Mouse (Mus musculus): ENCODE measurements around the gene S1pr2. TPM values are rescaled to one million over a fixed set of nuclear protein-coding genes. Genes with fewer than 3 reads are reported as not detected.

Gene S1pr2
- polyA plus RNA-seq, 1 experiment from 2014 or later, result 9.5 TPM

- no peak for ATAC-seq
- Histone ChIP-seq H3K4me2 (replicated peaks) (no peak overlapping the region), H3K9me3 (no peaks in the 10 kb centered on the region), H3K4me3 (replicated peaks) (no peak overlapping the region), H3K4me1 (replicated peaks) (peaks cover 6% of the 10 kb centered on the region; the same call in 1 of the 2 replicates), H3K27me3 (no peaks in the 10 kb centered on the region), H3K9ac (replicated peaks) (no peak overlapping the region), H3K36me3 (no peaks in the 10 kb centered on the region), H3K27ac (no peak overlapping the region)
- 68% methylated on average over 3 of the region's 3 CpGs for whole genome bisulfite sequencing
Observed at GRCm38 (mm10) chr9:20995069-20995468, 18.5 kb upstream of the S1pr2 start.

- Histone ChIP-seq H3K4me2 (replicated peaks) (no peak overlapping the region), H3K9ac (replicated peaks) (no peak overlapping the region), H3K36me3 (no peaks in the 10 kb centered on the region), H3K4me3 (replicated peaks) (no peak overlapping the region), H3K27ac (no peak overlapping the region), H3K27me3 (no peaks in the 10 kb centered on the region; the same call in 1 of the 2 replicates), H3K4me1 (replicated peaks) (peaks cover 6% of the 10 kb centered on the region; the same call in 1 of the 2 replicates), H3K9me3 (no peaks in the 10 kb centered on the region)
- no peak for ATAC-seq
- WGBS, result 61% methylated on average over 5 of the region's 5 CpGs
Observed at GRCm38 (mm10) chr9:20993165-20993898, 16.8 kb upstream of the S1pr2 start.

- ATAC-seq, result no peak
- Histone ChIP-seq H3K4me1 (replicated peaks) (peaks cover 6% of the 10 kb centered on the region; the same call in 1 of the 2 replicates), H3K4me3 (replicated peaks) (no peak overlapping the region), H3K9ac (replicated peaks) (no peak overlapping the region), H3K9me3 (no peaks in the 10 kb centered on the region), H3K27me3 (peaks cover 7% of the 10 kb centered on the region; the same call in 1 of the 2 replicates), H3K27ac (no peak overlapping the region), H3K4me2 (replicated peaks) (no peak overlapping the region), H3K36me3 (no peaks in the 10 kb centered on the region)
- 94% methylated on average over 4 of the region's 4 CpGs for WGBS
Observed at GRCm38 (mm10) chr9:20991587-20991986, 15.0 kb upstream of the S1pr2 start.

- ATAC-seq, result no peak
- Histone ChIP-seq H3K36me3 (no peaks in the 10 kb centered on the region), H3K4me3 (replicated peaks) (no peak overlapping the region), H3K9me3 (no peaks in the 10 kb centered on the region), H3K4me1 (replicated peaks) (peaks cover 6% of the 10 kb centered on the region; the same call in 1 of the 2 replicates), H3K9ac (replicated peaks) (0 out of 2 replicates have a peak overlapping the region, but pooled peaks have one; percentile 4), H3K4me2 (replicated peaks) (peak overlapping the region; percentile 26), H3K27me3 (peaks cover 7% of the 10 kb centered on the region; the same call in 1 of the 2 replicates), H3K27ac (no peak overlapping the region)
- 2% methylated on average over 10 of the region's 10 CpGs for WGBS
Observed at GRCm38 (mm10) chr9:20990861-20991260, 14.3 kb upstream of the S1pr2 start.

- WGBS, result 23% methylated on average over 7 of the region's 7 CpGs
- Histone ChIP-seq H3K4me3 (replicated peaks) (no peak overlapping the region), H3K27me3 (peaks cover 7% of the 10 kb centered on the region; the same call in 1 of the 2 replicates), H3K9me3 (no peaks in the 10 kb centered on the region), H3K4me2 (replicated peaks) (no peak overlapping the region), H3K9ac (replicated peaks) (no peak overlapping the region), H3K4me1 (replicated peaks) (peaks cover 6% of the 10 kb centered on the region; the same call in 1 of the 2 replicates), H3K27ac (no peak overlapping the region), H3K36me3 (no peaks in the 10 kb centered on the region)
- ATAC-seq, result no peak
Observed at GRCm38 (mm10) chr9:20987953-20988352, 11.4 kb upstream of the S1pr2 start.

- H3K4me1 ChIP-seq (replicated peaks), result peaks cover 6% of the 10 kb centered on the region; the same call in 1 of the 2 replicates
- H3K36me3 ChIP-seq, result no peaks in the 10 kb centered on the region
- no peak overlapping the region for H3K4me2 ChIP-seq (replicated peaks)
- H3K27me3 ChIP-seq, result peaks cover 7% of the 10 kb centered on the region; the same call in 1 of the 2 replicates
- no peak overlapping the region for H3K27ac ChIP-seq
- no peak for ATAC-seq
- H3K9me3 ChIP-seq, result no peaks in the 10 kb centered on the region
- no peak overlapping the region for H3K4me3 ChIP-seq (replicated peaks)
- 73% methylated on average over 15 of the region's 15 CpGs for WGBS
- H3K9ac ChIP-seq (replicated peaks), result no peak overlapping the region
Observed at GRCm38 (mm10) chr9:20986952-20987686, 10.5 kb upstream of the S1pr2 start.

GRCm38 (mm10) chr9:20983169-20983568, 6.6 kb upstream of the S1pr2 start:
- H3K27ac ChIP-seq, result no peak overlapping the region
- no peak for ATAC-seq
- H3K9ac ChIP-seq (replicated peaks), result no peak overlapping the region
- H3K4me1 ChIP-seq (replicated peaks), result no peaks in the 10 kb centered on the region
- no peaks in the 10 kb centered on the region for H3K9me3 ChIP-seq
- no peaks in the 10 kb centered on the region for H3K36me3 ChIP-seq
- peaks cover 6% of the 10 kb centered on the region; the same call in 1 of the 2 replicates for H3K27me3 ChIP-seq
- 74% methylated on average over 5 of the region's 5 CpGs for WGBS
- H3K4me3 ChIP-seq (replicated peaks), result no peak overlapping the region
- no peak overlapping the region for H3K4me2 ChIP-seq (replicated peaks)

- Histone ChIP-seq H3K9me3 (no peaks in the 10 kb centered on the region), H3K4me3 (replicated peaks) (no peak overlapping the region), H3K27ac (no peak overlapping the region), H3K9ac (replicated peaks) (no peak overlapping the region), H3K4me1 (replicated peaks) (no peaks in the 10 kb centered on the region), H3K4me2 (replicated peaks) (no peak overlapping the region), H3K36me3 (no peaks in the 10 kb centered on the region), H3K27me3 (no peaks in the 10 kb centered on the region)
- WGBS, result 73% methylated on average over 3 of the region's 3 CpGs
- no peak for ATAC-seq
Observed at GRCm38 (mm10) chr9:20982171-20982570, 5.6 kb upstream of the S1pr2 start.

GRCm38 (mm10) chr9:20979769-20980168, 3.2 kb upstream of the S1pr2 start:
- Histone ChIP-seq H3K9me3 (no peaks in the 10 kb centered on the region), H3K36me3 (no peaks in the 10 kb centered on the region), H3K4me3 (replicated peaks) (no peak overlapping the region), H3K9ac (replicated peaks) (no peak overlapping the region), H3K4me1 (replicated peaks) (peaks cover 21% of the 10 kb centered on the region), H3K27me3 (peaks cover 1% of the 10 kb centered on the region; the same call in 1 of the 2 replicates), H3K27ac (no peak overlapping the region), H3K4me2 (replicated peaks) (no peak overlapping the region)
- WGBS, result 87% methylated on average over 7 of the region's 7 CpGs
- ATAC-seq, result no peak

GRCm38 (mm10) chr9:20979181-20979580, 2.6 kb upstream of the S1pr2 start:
- Histone ChIP-seq H3K9ac (replicated peaks) (no peak overlapping the region), H3K36me3 (no peaks in the 10 kb centered on the region), H3K4me1 (replicated peaks) (peaks cover 25% of the 10 kb centered on the region), H3K4me3 (replicated peaks) (no peak overlapping the region), H3K9me3 (no peaks in the 10 kb centered on the region), H3K4me2 (replicated peaks) (no peak overlapping the region), H3K27ac (no peak overlapping the region), H3K27me3 (peaks cover 6% of the 10 kb centered on the region; the same call in 1 of the 2 replicates)
- no peak for ATAC-seq
- WGBS, result 72% methylated on average over 5 of the region's 5 CpGs

GRCm38 (mm10) chr9:20978409-20979095, 2.0 kb upstream of the S1pr2 start:
- H3K4me1 ChIP-seq (replicated peaks), result peaks cover 30% of the 10 kb centered on the region
- H3K27me3 ChIP-seq, result peaks cover 11% of the 10 kb centered on the region; the same call in 1 of the 2 replicates
- H3K4me2 ChIP-seq (replicated peaks), result no peak overlapping the region
- no peak overlapping the region for H3K27ac ChIP-seq
- ATAC-seq, result no peak
- WGBS, result 63% methylated on average over 10 of the region's 10 CpGs
- no peak overlapping the region for H3K9ac ChIP-seq (replicated peaks)
- no peaks in the 10 kb centered on the region for H3K36me3 ChIP-seq
- no peaks in the 10 kb centered on the region for H3K9me3 ChIP-seq
- H3K4me3 ChIP-seq (replicated peaks), result no peak overlapping the region

Data from midbrain, embryonic 13.5 days (tissue).